Mouse (Mus musculus) limb, embryonic 13.5 days (tissue): ENCODE results near the gene Psmd10. TPM values are rescaled to one million over a fixed set of nuclear protein-coding genes. Genes with fewer than 3 reads are reported as not detected.
A peak's percentile ranks its signal among the peaks of the same experiment; 100 is the strongest.

Experiments
- ATAC-seq: fragments of 200-750 bp; cut with Nextera tagmentation; 2 replicates; pipeline ENCODE4 v1.8.0; 2017; ENCODE audit warnings: low read depth, moderate number of reproducible peaks, moderate TSS enrichment; ENCODE audit not compliant: low FRiP score
- H3K27ac ChIP-seq: fragments of 300-500 bp; sonication (generic); 2 replicates; pipeline ENCODE4 v1.5.1; 2015; ENCODE audit warnings: inconsistent platforms, mild to moderate bottlenecking, moderate library complexity
- H3K27me3 ChIP-seq: fragments of 300-500 bp; sonication (generic); 2 replicates; pipeline ENCODE4 v1.6.1; 2015; ENCODE audit warnings: mild to moderate bottlenecking, inconsistent platforms
- H3K36me3 ChIP-seq: fragments of 300-500 bp; sonication (generic); 2 replicates; pipeline ENCODE4 v1.6.1; 2015; ENCODE audit warnings: inconsistent platforms, mild to moderate bottlenecking, moderate library complexity
- H3K4me1 ChIP-seq: fragments of 300-500 bp; sonication (generic); 2 replicates; pipeline ENCODE4 v1.6.1; 2015; ENCODE audit warnings: inconsistent platforms
- H3K4me2 ChIP-seq: fragments of 300-500 bp; sonication (generic); replicated peaks from 2 replicates; pipeline ENCODE4 v1.6.1; 2015; ENCODE audit warnings: inconsistent platforms, mild to moderate bottlenecking, moderate library complexity
- H3K4me3 ChIP-seq: fragments of 300-500 bp; sonication (generic); 2 replicates; pipeline ENCODE4 v1.5.1; 2015; ENCODE audit warnings: moderate library complexity, mild to moderate bottlenecking, inconsistent platforms
- H3K9ac ChIP-seq: fragments of 300-500 bp; sonication (generic); 2 replicates; pipeline ENCODE4 v1.6.1; 2015; ENCODE audit warnings: mild to moderate bottlenecking, inconsistent platforms
- H3K9me3 ChIP-seq: fragments of 300-500 bp; sonication (generic); 2 replicates; pipeline ENCODE4 v1.6.1; 2016; ENCODE audit warnings: inconsistent platforms
- WGBS: fragments of 180-500 bp; shearing (Covaris S2); methylation state at CpG from one replicate; pipeline ENCODE4 v1.1.7; 2015; 5-methylcytosine and 5-hydroxymethylcytosine counted together
- polyA plus RNA-seq: library from polyadenylated mRNA; unstranded; fragments of >200 nt; fragmentation: Nextera tagmentation; extraction: Ambion mirVana; gene quantifications from 2 replicates; pipeline ENCODE4 v1.2.1, GENCODE M21; 2015

Psmd10 gene
- polyA plus RNA-seq, 1 experiment from 2014 or later, result 42.3 TPM

DNA sequence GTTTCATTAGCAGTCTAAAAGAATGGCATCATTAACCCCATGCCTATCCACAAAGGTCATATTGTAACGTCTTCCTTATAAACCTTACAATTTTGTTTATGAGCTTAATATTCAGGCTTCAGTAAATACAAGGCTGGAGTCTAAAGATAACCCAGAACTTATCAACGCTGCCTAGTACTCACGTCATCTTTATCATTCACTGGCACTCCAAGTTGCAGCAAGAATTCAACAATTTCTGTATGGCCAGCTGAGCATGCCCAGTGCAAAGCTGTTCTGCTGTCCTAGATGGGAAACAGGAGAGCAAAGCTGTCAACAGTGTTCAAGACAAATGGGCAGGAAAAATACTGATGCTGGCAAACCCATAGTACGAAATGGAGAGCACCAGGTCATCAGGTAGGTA, 2.9 kb downstream of the Psmd10 start:
- 90% methylated on average over 4 of the region's 4 CpGs for WGBS
- Histone ChIP-seq H3K36me3 (no peaks in the 10 kb centered on the region; the same call in 1 of the 2 replicates), H3K9me3 (no peaks in the 10 kb centered on the region), H3K9ac (no peak overlapping the region), H3K4me3 (no peak overlapping the region), H3K27me3 (peaks cover 28% of the 10 kb centered on the region; the same call in 1 of the 2 replicates), H3K4me1 (peaks cover 2% of the 10 kb centered on the region; the same call in 1 of the 2 replicates), H3K4me2 (no peak overlapping the region), H3K27ac (no peak overlapping the region)
- ATAC-seq, result no peak

DNA sequence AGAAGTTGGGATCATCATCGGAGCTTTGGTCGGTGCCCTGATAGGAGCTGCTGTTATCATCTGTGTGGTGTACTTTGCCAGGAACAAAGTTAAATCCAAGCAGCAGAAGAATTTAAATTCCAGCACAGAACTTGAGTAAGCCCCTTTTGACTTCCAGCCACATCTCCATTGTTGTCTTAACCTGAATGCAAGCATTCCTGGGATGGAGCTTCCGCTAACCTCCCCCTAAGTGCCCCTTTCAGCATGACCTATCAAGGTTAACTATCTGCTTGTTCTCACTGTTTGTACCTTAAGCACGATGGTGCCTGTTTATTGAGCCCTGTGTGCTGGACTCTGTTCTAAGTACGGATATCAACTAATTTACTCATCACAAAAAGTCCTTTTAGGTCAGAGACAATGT, 20.3 kb downstream of the Psmd10 start:
- 71% methylated on average over 5 of the region's 5 CpGs for WGBS
- H3K27me3 ChIP-seq, result peaks cover 34% of the 10 kb centered on the region

DNA sequence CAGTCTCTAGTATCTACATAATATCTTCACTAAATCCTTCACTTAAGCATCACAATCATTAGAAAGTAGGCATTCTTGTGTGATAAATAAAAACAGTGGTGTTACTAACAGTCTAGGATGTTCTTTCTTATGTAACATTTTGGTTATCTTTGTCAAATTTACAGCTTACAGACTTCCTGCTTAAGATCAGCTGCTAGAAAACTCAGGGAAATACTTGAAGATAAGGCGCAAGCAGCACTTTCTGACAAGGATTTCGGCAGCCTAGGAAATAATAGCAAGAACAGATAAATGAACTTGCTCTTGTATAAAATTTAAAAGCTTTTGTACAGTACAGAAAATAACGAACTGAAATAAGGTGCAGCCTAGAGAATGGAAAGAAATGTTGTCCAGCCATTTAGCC, 23.3 kb downstream of the Psmd10 start:
- H3K4me2 ChIP-seq, result no peak overlapping the region
- 81% methylated on average over 3 of the region's 3 CpGs for WGBS
- no peak overlapping the region for H3K9ac ChIP-seq
- H3K27me3 ChIP-seq, result peaks cover 32% of the 10 kb centered on the region
- H3K36me3 ChIP-seq, result no peaks in the 10 kb centered on the region
- no peaks in the 10 kb centered on the region for H3K4me1 ChIP-seq
- no peak for ATAC-seq
- H3K4me3 ChIP-seq, result no peak overlapping the region
- no peaks in the 10 kb centered on the region for H3K9me3 ChIP-seq
- H3K27ac ChIP-seq, result no peak overlapping the region

More for the DNA sequence above, 20.3 kb downstream of the Psmd10 start:
- ATAC-seq, result no peak
- Histone ChIP-seq H3K9ac (no peak overlapping the region), H3K9me3 (no peaks in the 10 kb centered on the region), H3K4me3 (no peak overlapping the region), H3K4me2 (no peak overlapping the region), H3K4me1 (no peaks in the 10 kb centered on the region), H3K27ac (no peak overlapping the region), H3K36me3 (no peaks in the 10 kb centered on the region)

- H3K9me3 ChIP-seq, result no peaks in the 10 kb centered on the region
- H3K27ac ChIP-seq, result no peak overlapping the region
- H3K4me3 ChIP-seq, result no peak overlapping the region
- H3K4me1 ChIP-seq, result no peaks in the 10 kb centered on the region
- no peak overlapping the region for H3K9ac ChIP-seq
- ATAC-seq, result no peak
- 72% methylated on average over 3 of the region's 3 CpGs for WGBS
- H3K27me3 ChIP-seq, result peaks cover 35% of the 10 kb centered on the region
- no peaks in the 10 kb centered on the region for H3K36me3 ChIP-seq
- no peak overlapping the region for H3K4me2 ChIP-seq
These were observed 24.5 kb downstream of the Psmd10 start for GRCm38 (mm10) chrX:140932066-140932465.

DNA sequence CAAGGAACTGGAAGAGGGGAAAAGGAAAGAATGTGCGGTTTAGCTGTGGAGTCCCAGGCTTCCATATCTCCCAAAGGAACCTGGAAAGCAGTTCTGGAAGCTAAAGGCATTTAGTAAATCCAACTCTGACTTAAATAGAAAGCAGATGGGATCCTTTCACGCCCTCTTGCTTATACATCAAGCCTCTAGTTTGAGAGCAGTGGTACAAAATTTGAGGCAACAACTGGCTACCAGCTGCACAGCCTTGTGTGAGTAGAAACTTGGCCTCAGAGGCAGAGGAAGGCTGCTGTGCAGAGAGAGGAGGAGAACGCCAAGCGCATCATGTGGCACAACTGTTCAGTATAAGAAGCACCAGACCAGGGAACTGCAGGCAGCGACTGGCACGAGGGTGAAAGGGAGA, 35.2 kb downstream of the Psmd10 start:
- H3K4me2 ChIP-seq, result no peak overlapping the region
- peak; percentile 28; the same call in 1 of the 2 replicates for ATAC-seq
- H3K9me3 ChIP-seq, result no peaks in the 10 kb centered on the region
- 65% methylated on average over 6 of the region's 6 CpGs for WGBS
- H3K4me1 ChIP-seq, result 0 out of 2 replicates have a peak, but pooled peaks cover 3% of the 10 kb centered on the region
- H3K27ac ChIP-seq, result peak overlapping the region; percentile 69; the same call in 1 of the 2 replicates
- H3K27me3 ChIP-seq, result peaks cover 71% of the 10 kb centered on the region
- H3K36me3 ChIP-seq, result no peaks in the 10 kb centered on the region
- H3K9ac ChIP-seq, result no peak overlapping the region
- H3K4me3 ChIP-seq, result no peak overlapping the region

GRCm38 (mm10) chrX:140907360-140907759, 49.2 kb downstream of the Psmd10 start, which contains the start of gene Vsig1:
Gene Vsig1, plus strand, starts transcription at chrX:140907608.
- no peak for ATAC-seq
- Histone ChIP-seq H3K27me3 (peaks cover 22% of the 10 kb centered on the region), H3K9ac (no peak within 1 kb of the TSS), H3K4me1 (no peaks in the 10 kb centered on the region), H3K4me2 (no peak within 1 kb of the TSS), H3K9me3 (no peaks in the 10 kb centered on the region), H3K36me3 (no peaks in the 10 kb centered on the region), H3K4me3 (no peak within 1 kb of the TSS), H3K27ac (no peak within 1 kb of the TSS)
- 73% methylated on average over 7 of the region's 7 CpGs for WGBS

DNA sequence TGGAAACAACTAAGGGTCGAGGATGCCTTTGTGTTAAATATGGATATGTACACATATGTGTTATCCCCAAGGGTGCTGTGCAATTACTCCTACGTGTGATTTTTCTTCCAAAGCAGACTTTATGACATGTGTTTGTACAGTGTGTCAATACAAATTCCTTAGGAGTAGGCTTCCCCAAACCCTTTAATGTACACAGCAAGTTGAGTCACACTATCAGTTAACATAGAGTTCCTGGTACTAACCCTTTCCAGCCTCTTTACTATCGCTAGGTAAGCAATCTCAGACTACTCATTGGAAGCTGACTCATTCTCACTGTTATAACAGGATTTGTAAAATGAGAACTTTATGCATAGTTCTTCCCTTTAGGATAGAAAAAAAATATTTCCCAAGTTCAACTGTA, 53.0 kb downstream of the Psmd10 start:
- Histone ChIP-seq H3K27ac (no peak overlapping the region), H3K9ac (no peak overlapping the region), H3K4me2 (no peak overlapping the region), H3K36me3 (no peaks in the 10 kb centered on the region), H3K9me3 (no peaks in the 10 kb centered on the region), H3K4me1 (no peaks in the 10 kb centered on the region), H3K4me3 (no peak overlapping the region), H3K27me3 (peaks cover 19% of the 10 kb centered on the region)
- 76% methylated on average over 3 of the region's 3 CpGs for WGBS
- no peak for ATAC-seq

Other genes starting within 250 kb of the Psmd10 start
- gene Tex13b, start 143.3 kb downstream of the Psmd10 start, polyA plus RNA-seq, result not detected in 2 replicates
- not detected in 2 replicates for gene Vsig1, start 49.1 kb downstream of the Psmd10 start, polyA plus RNA-seq
- gene Atg4a, start 179 bp upstream of the Psmd10 start, polyA plus RNA-seq, result 21.5 and 22.3 TPM in 2 replicates